Mouse (Mus musculus): ENCODE results near the gene Npr1. TPM values are rescaled to one million over a fixed set of nuclear protein-coding genes. Genes with fewer than 3 reads are reported as not detected.

Npr1 gene
- total RNA-seq, 2 experiments from 2014 or later: 241 to 269 TPM

- no peak for DNase-seq (ENCODE audit: low spot score in 2 of 2)
These were observed 21.7 kb downstream of the Npr1 start for GRCm38 (mm10) chr3:90443977-90444376.

DNA sequence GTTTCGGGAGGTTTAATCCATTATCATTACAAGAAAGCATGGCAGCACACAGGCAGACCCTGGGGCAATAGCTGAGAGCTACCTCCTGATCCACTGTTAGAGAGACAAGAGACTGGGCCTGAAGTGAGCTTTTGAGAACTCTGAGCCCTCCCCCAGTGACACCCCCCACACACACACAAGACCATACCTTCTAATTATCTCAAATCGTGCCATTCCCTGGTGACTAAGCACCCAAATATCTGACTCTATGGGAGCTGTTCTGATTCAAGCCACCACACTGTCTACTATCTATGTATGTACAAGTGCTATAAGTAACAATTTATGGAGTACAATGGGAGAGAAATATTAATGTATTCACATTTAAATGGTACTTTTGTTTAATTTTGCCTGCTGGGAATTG, 24.9 kb downstream of the Npr1 start:
- DNase-seq (ENCODE audit: low spot score in 2 of 2): no peak

- DNase-seq (ENCODE audit: low spot score in 2 of 2): no peak
These were observed 28.5 kb downstream of the Npr1 start for GRCm38 (mm10) chr3:90437131-90437530.

GRCm38 (mm10) chr3:90434073-90434730, 31.5 kb downstream of the Npr1 start:
- no peak for DNase-seq (ENCODE audit: low spot score in 2 of 2)

- peak; percentile 98 for DNase-seq (ENCODE audit: low spot score in 2 of 2)
These were observed 32.2 kb downstream of the Npr1 start, which contains the start of gene Ints3 for GRCm38 (mm10) chr3:90433381-90434020. Gene Ints3 (minus strand): TSS chr3:90433622.

GRCm38 (mm10) chr3:90432811-90433219, 32.9 kb downstream of the Npr1 start:
- DNase-seq (ENCODE audit: low spot score in 2 of 2): peak; percentile 41 to 44

GRCm38 (mm10) chr3:90432348-90432747, 33.3 kb downstream of the Npr1 start:
- DNase-seq (ENCODE audit: low spot score in 2 of 2): no peak

DNA sequence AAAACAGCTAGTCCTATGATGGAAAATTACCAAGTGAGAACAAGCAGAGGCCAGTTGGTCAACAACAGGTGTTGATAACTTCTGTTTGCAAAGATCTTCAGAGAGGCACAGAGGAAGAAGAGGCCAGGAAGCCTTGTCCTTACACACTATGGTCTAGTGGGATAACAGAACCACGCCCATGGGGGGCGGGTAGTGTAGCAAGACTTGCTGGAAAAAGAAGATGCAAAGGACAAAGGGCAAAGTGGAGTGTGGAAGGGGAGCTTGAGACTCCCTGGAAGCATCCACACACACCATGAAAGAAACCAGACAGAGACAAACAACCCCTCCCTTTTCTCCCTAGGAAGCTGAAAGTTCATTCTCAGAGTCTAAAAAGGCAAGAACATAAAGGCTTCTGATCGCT, 36.1 kb downstream of the Npr1 start:
- no peak for DNase-seq (ENCODE audit: low spot score in 2 of 2)

DNA sequence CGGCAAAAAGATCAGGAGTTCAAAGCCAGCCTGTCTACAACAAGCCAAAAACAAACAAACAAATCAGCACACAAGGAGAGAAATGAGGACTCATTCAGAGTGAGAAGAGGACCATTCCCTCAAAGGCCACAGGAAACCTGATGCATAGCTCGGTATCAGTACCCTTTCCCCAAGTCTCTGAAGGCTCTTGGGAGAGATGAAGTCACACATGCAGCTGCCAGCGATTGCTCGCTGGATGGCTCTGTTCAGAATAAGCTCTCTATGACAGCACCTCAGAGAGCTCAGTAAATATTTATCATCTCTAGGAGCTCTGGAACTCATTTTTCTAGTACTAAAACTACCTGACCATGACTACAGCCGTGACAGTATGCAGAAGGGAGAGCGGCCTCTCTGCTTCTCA, 37.5 kb downstream of the Npr1 start:
- DNase-seq (ENCODE audit: low spot score in 2 of 2): no peak

DNA sequence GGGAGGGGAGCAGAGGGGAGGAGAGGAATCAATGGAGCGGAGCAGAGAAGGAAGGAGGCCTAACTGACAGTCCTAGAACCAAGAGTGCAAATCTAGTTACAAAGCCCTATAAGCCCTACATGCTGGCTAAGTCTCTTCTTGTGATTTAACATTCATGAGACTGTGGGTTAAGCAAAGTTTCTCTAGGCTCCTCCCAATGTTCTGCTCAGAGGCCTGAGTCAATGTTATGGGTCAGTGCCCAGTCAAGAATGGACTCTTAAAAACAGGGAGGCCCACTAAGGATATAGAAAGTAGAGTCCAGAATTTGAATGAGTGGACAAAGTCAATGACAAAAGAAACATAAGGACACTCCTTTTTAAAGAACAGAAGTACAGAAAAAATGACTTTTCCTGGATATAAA, 38.1 kb downstream of the Npr1 start:
- DNase-seq (ENCODE audit: low spot score in 2 of 2): no peak

GRCm38 (mm10) chr3:90425499-90425898, 40.2 kb downstream of the Npr1 start:
- DNase-seq (ENCODE audit: low spot score in 2 of 2): no peak

- no peak for DNase-seq (ENCODE audit: low spot score in 2 of 2)
These were observed 42.1 kb downstream of the Npr1 start for GRCm38 (mm10) chr3:90423549-90423948.

GRCm38 (mm10) chr3:90420696-90421095, 45.0 kb downstream of the Npr1 start:
- DNase-seq (ENCODE audit: low spot score in 2 of 2): no peak

DNA sequence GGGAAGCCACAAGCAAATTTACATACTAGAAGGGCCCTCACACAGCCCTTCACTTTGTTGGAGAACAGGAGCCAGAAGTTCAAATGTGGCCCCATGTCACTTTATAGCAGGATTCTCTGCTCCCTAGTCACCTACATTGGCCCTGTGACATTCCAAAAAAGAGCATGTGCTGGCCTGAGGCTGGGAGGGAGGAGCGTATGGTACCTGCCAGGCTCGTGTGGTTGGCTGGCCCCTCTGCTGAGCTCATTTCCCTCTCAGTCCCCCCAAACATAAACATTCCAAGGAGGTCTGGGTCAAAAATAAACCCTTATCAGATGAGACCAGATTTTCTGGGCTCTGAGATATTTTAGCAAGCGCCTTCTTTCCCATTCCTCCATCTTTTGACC, 52.7 kb downstream of the Npr1 start:
- peak in 1 of 2 experiments; percentile 27 for DNase-seq (ENCODE audit: low spot score in 2 of 2)

GRCm38 (mm10) chr3:90412312-90413010, 53.2 kb downstream of the Npr1 start:
- peak; percentile 80 to 85 for DNase-seq (ENCODE audit: low spot score in 2 of 2)

DNA sequence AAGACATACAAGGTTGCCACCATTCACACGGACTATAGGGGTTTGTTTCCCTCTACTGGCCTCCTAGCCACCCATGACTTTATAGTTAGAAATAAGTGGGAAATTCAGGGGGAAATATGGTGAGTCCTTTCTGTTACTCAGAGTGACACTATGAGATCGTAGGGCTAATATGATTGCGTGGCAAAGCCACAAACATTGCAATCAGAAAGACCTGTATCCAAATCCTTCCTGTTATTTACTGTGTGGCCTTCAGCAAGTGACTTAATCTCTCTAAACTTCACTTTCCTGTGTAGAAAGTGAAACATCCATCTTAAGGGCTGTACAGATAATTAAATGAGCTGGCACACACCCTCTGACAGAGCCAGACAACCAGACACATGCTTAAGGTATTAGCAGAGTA, 56.9 kb downstream of the Npr1 start:
- no peak for DNase-seq (ENCODE audit: low spot score in 2 of 2)

GRCm38 (mm10) chr3:90406414-90406813, 59.3 kb downstream of the Npr1 start:
- peak in 1 of 2 experiments; percentile 13 for DNase-seq (ENCODE audit: low spot score in 2 of 2)

- peak in 1 of 2 experiments; percentile 25 for DNase-seq (ENCODE audit: low spot score in 2 of 2)
These were observed 61.1 kb downstream of the Npr1 start for GRCm38 (mm10) chr3:90404609-90405008.

DNA sequence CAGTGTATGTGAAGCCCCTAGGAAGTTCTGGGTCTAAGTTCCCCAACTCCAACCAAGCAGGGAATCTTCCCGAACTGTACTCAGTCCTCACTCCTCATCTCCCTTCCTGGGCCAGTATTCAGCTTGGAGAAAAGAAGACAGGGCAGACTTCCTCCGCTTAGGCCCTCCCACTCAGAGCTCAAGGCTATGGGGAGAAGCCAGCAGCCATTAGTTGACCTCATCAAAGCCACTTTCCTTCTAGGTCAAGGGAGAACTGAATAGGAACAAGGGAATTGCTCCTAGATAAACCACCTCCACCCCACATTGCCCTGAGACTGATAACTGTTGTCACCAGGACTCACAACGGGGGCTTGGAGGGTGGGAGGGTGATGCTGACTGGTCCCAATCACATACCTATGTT, 61.5 kb downstream of the Npr1 start:
- DNase-seq (ENCODE audit: low spot score in 2 of 2): peak in 1 of 2 experiments; percentile 45

DNA sequence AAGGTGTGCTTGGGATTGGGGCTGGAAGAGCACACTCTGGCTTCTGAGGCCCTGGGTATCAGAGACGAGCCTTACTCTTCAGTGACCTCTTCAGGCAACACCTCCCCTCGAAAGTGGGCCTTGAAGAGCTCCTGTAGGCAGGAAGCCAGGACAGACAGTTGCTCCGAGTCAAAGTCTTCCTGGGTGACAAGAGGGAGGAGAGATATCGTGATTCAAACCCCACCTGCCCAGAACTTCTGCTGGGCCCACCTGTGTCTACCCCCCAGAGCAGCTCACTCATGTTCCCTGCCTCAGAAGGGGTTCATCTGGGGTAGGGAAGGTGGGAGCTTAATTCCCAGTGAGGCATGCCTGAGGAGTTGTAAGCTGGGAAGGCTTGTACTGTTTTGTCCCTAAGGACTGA, 64.7 kb downstream of the Npr1 start:
- peak in 1 of 2 experiments; percentile 15 for DNase-seq (ENCODE audit: low spot score in 2 of 2)

Data from adrenal gland, adult 18-20 months (tissue).